Mouse (Mus musculus) stomach, adult 2 months (tissue): ENCODE measurements around the gene Olfr351. TPM values are rescaled to one million over a fixed set of nuclear protein-coding genes. Genes with fewer than 3 reads are reported as not detected.

Experiments
- polyA plus RNA-seq: library from polyadenylated mRNA; depleted of rRNA; stranded (reverse); fragments of >200 nt; gene quantifications from 2 replicates; pipeline ENCODE4 v1.2.3, GENCODE M21; 2012; rRNA removed

Olfr351 gene
- not detected in 2 replicates for polyA plus RNA-seq

DNA sequence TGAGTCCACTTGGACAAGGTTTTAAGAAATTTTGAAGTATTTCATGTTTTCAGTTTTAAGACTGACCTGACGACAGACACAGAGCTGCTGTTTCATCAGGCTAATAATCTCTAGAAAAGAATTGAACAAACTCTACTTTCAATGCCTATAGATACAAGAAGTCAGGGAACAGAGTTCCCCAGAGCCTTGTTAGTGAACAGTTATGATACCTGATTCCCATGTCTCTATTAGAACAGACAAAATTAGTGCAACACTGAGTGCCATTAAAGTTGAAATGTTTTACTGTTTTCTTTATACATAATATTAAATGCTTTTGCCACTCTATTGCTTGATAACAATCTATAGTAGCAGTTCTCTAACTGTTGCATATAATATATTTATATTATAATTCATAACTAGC is at the start of gene Olfr351:
Gene Olfr351 (minus strand): TSS at position 101 of the 400 bp plus-strand sequence.

GRCm38 (mm10) chr2:36905380-36905779 is 42.9 kb upstream of the Olfr351 start, which contains the start of gene Olfr354:
Gene Olfr354, plus strand, starts transcription at chr2:36905680.

DNA sequence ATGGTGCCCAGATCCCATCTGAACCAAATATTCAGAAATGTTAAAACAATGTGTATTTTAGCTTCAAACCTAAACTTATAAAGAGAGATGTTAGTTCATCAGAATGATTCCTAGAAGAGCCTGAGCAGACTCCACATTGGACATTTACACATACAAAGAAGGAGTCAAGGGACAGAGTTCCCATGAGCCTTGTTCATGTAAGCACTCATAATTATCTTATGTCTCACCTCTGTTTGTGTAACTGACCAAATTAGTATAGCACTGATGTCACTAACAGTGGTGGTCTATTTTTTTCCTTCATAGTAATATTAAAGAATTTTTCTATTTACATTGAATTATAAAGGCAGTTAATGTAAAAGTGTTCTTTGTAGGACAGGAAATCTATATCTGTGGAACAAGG is 30.4 kb upstream of the Olfr351 start, which contains the start of gene Olfr353:
Gene Olfr353 (minus strand): TSS at position 101 of the 400 bp plus-strand sequence.

DNA sequence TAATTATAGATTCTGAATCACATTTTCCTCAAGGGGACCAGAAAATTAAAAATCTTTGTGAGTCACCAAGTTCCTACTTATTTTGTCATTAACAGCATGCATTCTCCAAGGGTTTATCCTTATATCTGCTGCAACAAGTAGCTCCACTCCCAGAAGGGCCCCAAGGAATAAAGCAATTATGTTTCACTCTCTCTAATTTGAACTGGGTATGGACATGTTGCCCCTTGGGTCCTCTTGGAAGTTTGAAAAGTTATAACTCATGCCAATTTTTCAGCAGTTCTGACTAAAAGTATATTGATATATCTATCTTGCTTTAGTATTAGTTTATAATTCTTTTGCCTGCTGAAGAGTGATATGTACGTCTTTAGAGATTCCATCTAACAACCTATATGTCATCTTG is 5.7 kb upstream of the Olfr351 start, which contains the start of gene Olfr352:
Gene Olfr352 (plus strand): TSS at position 301 of the 400 bp plus-strand sequence.

DNA sequence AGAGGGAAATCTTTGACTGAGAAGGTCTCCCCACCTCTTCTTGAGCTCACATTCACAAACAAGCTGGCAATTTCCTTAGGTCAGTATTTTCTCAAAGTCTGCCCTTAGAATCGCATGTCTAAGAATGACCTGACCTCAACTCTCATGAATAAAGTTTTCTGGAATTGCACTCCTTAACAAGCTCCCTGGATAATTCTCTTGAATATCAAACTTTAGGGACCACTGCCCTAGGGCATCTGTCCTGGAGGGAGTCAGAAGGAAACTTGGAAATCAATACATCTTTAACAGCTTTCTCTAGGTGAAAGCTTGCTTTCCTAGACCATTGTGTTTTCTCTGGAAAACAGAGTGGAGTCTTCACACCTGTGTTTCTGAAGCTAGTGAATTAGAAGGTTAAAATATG is 16.4 kb downstream of the Olfr351 start, which contains the start of gene Olfr350:
Gene Olfr350 (plus strand): TSS at position 301 of the 400 bp plus-strand sequence.

DNA sequence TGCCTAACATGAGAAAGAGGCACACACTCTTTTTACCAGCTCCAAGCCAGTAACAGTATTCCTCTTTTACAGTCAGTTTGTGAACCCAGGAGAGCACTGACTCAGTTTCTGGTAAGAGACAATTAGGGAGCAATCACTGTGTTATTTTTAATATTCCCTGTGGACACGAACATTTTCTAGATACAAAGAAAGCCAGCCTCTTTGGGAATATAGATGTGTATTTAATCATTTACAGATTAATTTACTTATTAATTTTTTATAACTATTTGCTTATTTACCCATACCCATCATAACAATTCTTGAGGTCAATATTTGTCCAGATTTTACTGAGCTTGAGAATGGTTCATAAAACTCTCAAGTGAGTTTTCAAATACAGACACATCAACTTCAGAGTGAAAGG is 45.5 kb downstream of the Olfr351 start, which contains the start of gene Olfr3:
Gene Olfr3 (minus strand): TSS at position 101 of the 400 bp plus-strand sequence.

Other genes with a start within 250 kb of the Olfr351 start
- not detected in 2 replicates for gene Olfr345, start 222.6 kb downstream of the Olfr351 start, polyA plus RNA-seq
- not detected in 2 replicates for gene Olfr346, start 176.9 kb downstream of the Olfr351 start, polyA plus RNA-seq
- not detected in 2 replicates for gene Olfr347, start 130.8 kb downstream of the Olfr351 start, polyA plus RNA-seq
- not detected in 2 replicates for gene Olfr348, start 78.4 kb downstream of the Olfr351 start, polyA plus RNA-seq
- not detected in 2 replicates for gene Olfr50, start 72.1 kb downstream of the Olfr351 start, polyA plus RNA-seq
- not detected in 2 replicates for gene Olfr3, start 45.6 kb downstream of the Olfr351 start, polyA plus RNA-seq
- gene Olfr350, start 16.4 kb downstream of the Olfr351 start, polyA plus RNA-seq, result not detected in 2 replicates
- not detected in 2 replicates for gene Olfr352, start 5.8 kb upstream of the Olfr351 start, polyA plus RNA-seq
- gene Olfr353, start 30.3 kb upstream of the Olfr351 start, polyA plus RNA-seq, result not detected in 2 replicates
- gene Olfr354, start 43.0 kb upstream of the Olfr351 start, polyA plus RNA-seq, result not detected in 2 replicates
- not detected in 2 replicates for gene Olfr355, start 66.2 kb upstream of the Olfr351 start, polyA plus RNA-seq
- not detected in 2 replicates for gene Olfr356, start 74.5 kb upstream of the Olfr351 start, polyA plus RNA-seq
- gene Olfr357, start 131.2 kb upstream of the Olfr351 start, polyA plus RNA-seq, result not detected in 2 replicates
- gene Olfr358, start 146.7 kb upstream of the Olfr351 start, polyA plus RNA-seq, result not detected in 2 replicates
- gene Olfr360, start 203.1 kb upstream of the Olfr351 start, polyA plus RNA-seq, result not detected in 2 replicates
- not detected in 2 replicates for gene Olfr361, start 226.6 kb upstream of the Olfr351 start, polyA plus RNA-seq